Mouse (Mus musculus) MEL (cell line): Measurements from ENCODE around the gene Nt5dc2. TPM values are rescaled to one million over a fixed set of nuclear protein-coding genes. Genes with fewer than 3 reads are reported as not detected.

Experiments used
- DNase-seq: peaks from one replicate; pipeline ENCODE4 v3.0.0; 2011; ENCODE audit warnings: low read depth, low spot score
- H3K27ac ChIP-seq: 2 replicates; pipeline ENCODE4 v1.5.1; 2012; ENCODE audit warnings: low read depth, mild to moderate bottlenecking, control low read depth, low read length, moderate library complexity; ENCODE audit not compliant: control insufficient read depth
- H3K27me3 ChIP-seq, 2 experiments: fragments of 150-350 bp in 1 of 2; sonication (generic) in 1 of 2; 2 replicates each; pipeline ENCODE4 v1.6.1; 2012; ENCODE audit warnings: low read length in 2 of 2, mild to moderate bottlenecking in 2 of 2, improper control_type of control experiment in 1 of 2, moderate library complexity in 1 of 2; ENCODE audit not compliant: insufficient read depth in 2 of 2, control insufficient read depth in 1 of 2
- H3K36me3 ChIP-seq, 2 experiments: 2 replicates each; pipeline ENCODE4 v1.6.1; 2012 to 2014; ENCODE audit warnings: low read length in 2 of 2, improper control_type of control experiment in 1 of 2, inconsistent platforms in 1 of 2, mild to moderate bottlenecking in 1 of 2; ENCODE audit not compliant: insufficient read depth in 2 of 2, control insufficient read depth in 1 of 2
- H3K4me1 ChIP-seq, 2 experiments: fragments of 150-350 bp in 1 of 2; sonication (generic) in 1 of 2; 2 replicates each; pipeline ENCODE4 v1.6.1; 2012; ENCODE audit warnings: low read length in 2 of 2, improper control_type of control experiment in 1 of 2, mild to moderate bottlenecking in 1 of 2; ENCODE audit not compliant: insufficient read depth in 2 of 2, control insufficient read depth in 1 of 2
- H3K4me3 ChIP-seq, 2 experiments: fragments of 150-350 bp in 1 of 2; sonication (generic) in 1 of 2; 2 replicates each; pipeline ENCODE4 v1.5.1; 2012; ENCODE audit warnings: low read depth in 2 of 2, low read length in 2 of 2, mild to moderate bottlenecking in 2 of 2, moderate library complexity in 2 of 2, control low read depth in 1 of 2, improper control_type of control experiment in 1 of 2; ENCODE audit not compliant: control insufficient read depth in 1 of 2, insufficient read depth in 1 of 2
- H3K79me2 ChIP-seq: 2 replicates; pipeline ENCODE4 v1.6.1; 2012; ENCODE audit warnings: mild to moderate bottlenecking, low read length, moderate library complexity; ENCODE audit not compliant: control insufficient read depth, poor library complexity, insufficient read depth
- H3K9ac ChIP-seq: 2 replicates; pipeline ENCODE4 v1.6.1; 2012; ENCODE audit warnings: low read depth, mild to moderate bottlenecking, control low read depth, low read length, moderate library complexity; ENCODE audit not compliant: control insufficient read depth, poor library complexity, severe bottlenecking
- H3K9me3 ChIP-seq: fragments of 150-350 bp; sonication (generic); replicated peaks from 2 replicates; pipeline ENCODE4 v1.6.1; 2012; ENCODE audit warnings: mild to moderate bottlenecking, low read length, improper control_type of control experiment, moderate library complexity; ENCODE audit not compliant: insufficient read depth
- CHD2 ChIP-seq: IDR thresholded peaks from 2 replicates; pipeline ENCODE4 v1.6.1; 2011; ENCODE audit warnings: low read length, improper control_type of control experiment
- ETS1 ChIP-seq: IDR thresholded peaks from 2 replicates; pipeline ENCODE4 v1.6.1; 2012; ENCODE audit warnings: low read depth, mild to moderate bottlenecking, inconsistent platforms, low read length, improper control_type of control experiment, moderate library complexity
- GABPA ChIP-seq: IDR thresholded peaks from 2 replicates; pipeline ENCODE4 v1.6.1; 2012; ENCODE audit warnings: low read depth, mild to moderate bottlenecking, inconsistent platforms, low read length, improper control_type of control experiment, moderate library complexity
- GATA1 ChIP-seq: IDR thresholded peaks from 2 replicates; pipeline ENCODE4 v1.6.1; 2011; ENCODE audit warnings: low read depth, low read length, improper control_type of control experiment
- JUND ChIP-seq: IDR thresholded peaks from 2 replicates; pipeline ENCODE4 v1.6.1; 2011; ENCODE audit warnings: low read depth, mild to moderate bottlenecking, improper control_type of control experiment, low read length
- MAFK ChIP-seq: IDR thresholded peaks from 2 replicates; pipeline ENCODE4 v1.6.1; 2011; ENCODE audit warnings: low read depth, mild to moderate bottlenecking, low read length, improper control_type of control experiment, borderline replicate concordance
- MAZ ChIP-seq: IDR thresholded peaks from 2 replicates; pipeline ENCODE4 v1.6.1; 2012; ENCODE audit warnings: low read depth, mild to moderate bottlenecking, inconsistent platforms, low read length, improper control_type of control experiment
- MEF2A ChIP-seq: IDR thresholded peaks from 2 replicates; pipeline ENCODE4 v1.6.1; 2014; ENCODE audit warnings: low read depth, mild to moderate bottlenecking, inconsistent platforms, low read length, improper control_type of control experiment; ENCODE audit not compliant: poor library complexity, insufficient replicate concordance, severe bottlenecking; ENCODE audit errors: extremely low read depth
- MXI1 ChIP-seq: IDR thresholded peaks from 2 replicates; pipeline ENCODE4 v1.6.1; 2011; ENCODE audit warnings: mild to moderate bottlenecking, low read depth, low read length, improper control_type of control experiment
- MYB ChIP-seq: IDR thresholded peaks from 2 replicates; pipeline ENCODE4 v1.6.1; 2011; ENCODE audit warnings: mild to moderate bottlenecking, low read depth, low read length, improper control_type of control experiment
- MYC ChIP-seq: IDR thresholded peaks from 2 replicates; pipeline ENCODE4 v1.6.1; 2011; ENCODE audit warnings: low read depth, mild to moderate bottlenecking, low read length, improper control_type of control experiment, moderate library complexity
- NELFE ChIP-seq: IDR thresholded peaks from 2 replicates; pipeline ENCODE4 v1.6.1; 2011; ENCODE audit warnings: low read depth, low read length, improper control_type of control experiment
- POLR2A ChIP-seq, 2 experiments: IDR thresholded peaks; 2 replicates each; pipeline ENCODE4 v1.6.1; 2011 to 2012; ENCODE audit warnings: low read length in 2 of 2, mild to moderate bottlenecking in 2 of 2, control low read depth in 1 of 2, improper control_type of control experiment in 1 of 2, low read depth in 1 of 2, moderate library complexity in 1 of 2; ENCODE audit not compliant: control insufficient read depth in 1 of 2, insufficient read depth in 1 of 2, poor library complexity in 1 of 2
- POLR2AphosphoS2 ChIP-seq: IDR thresholded peaks from 2 replicates; pipeline ENCODE4 v1.6.1; 2011; ENCODE audit warnings: low read length, improper control_type of control experiment
- POLR2AphosphoS5 ChIP-seq: IDR thresholded peaks from 2 replicates; pipeline ENCODE4 v1.6.1; 2012; ENCODE audit warnings: low read depth, borderline replicate concordance, mild to moderate bottlenecking, inconsistent platforms, low read length, moderate library complexity, mixed read lengths
- RAD21 ChIP-seq: IDR thresholded peaks from 2 replicates; pipeline ENCODE4 v1.6.1; 2011; ENCODE audit warnings: mild to moderate bottlenecking, low read depth, low read length, improper control_type of control experiment
- SIN3A ChIP-seq: IDR thresholded peaks from 2 replicates; pipeline ENCODE4 v1.6.1; 2012; ENCODE audit warnings: low read length, improper control_type of control experiment, inconsistent platforms
- TAL1 ChIP-seq: IDR thresholded peaks from 2 replicates; pipeline ENCODE4 v1.6.1; 2012; ENCODE audit warnings: mild to moderate bottlenecking, inconsistent platforms, low read length, moderate library complexity, mixed read lengths
- TBP ChIP-seq: IDR thresholded peaks from 2 replicates; pipeline ENCODE4 v1.8.0; 2011; ENCODE audit warnings: low read depth, low read length, improper control_type of control experiment
- TCF12 ChIP-seq: IDR thresholded peaks from 2 replicates; pipeline ENCODE4 v1.6.1; 2014; ENCODE audit warnings: low read depth, mild to moderate bottlenecking, inconsistent platforms, low read length, improper control_type of control experiment, moderate library complexity
- USF1 ChIP-seq: IDR thresholded peaks from 2 replicates; pipeline ENCODE4 v1.6.1; 2014; ENCODE audit warnings: low read depth, mild to moderate bottlenecking, inconsistent platforms, low read length, improper control_type of control experiment, moderate library complexity
- ZC3H11A ChIP-seq: IDR thresholded peaks from 2 replicates; pipeline ENCODE4 v1.6.1; 2012; ENCODE audit warnings: low read depth, mild to moderate bottlenecking, inconsistent platforms, low read length, improper control_type of control experiment
- ZKSCAN1 ChIP-seq: IDR thresholded peaks from 2 replicates; pipeline ENCODE4 v1.6.1; 2012; ENCODE audit warnings: low read depth, mild to moderate bottlenecking, inconsistent platforms, low read length, improper control_type of control experiment, moderate library complexity
- ZMIZ1 ChIP-seq: IDR thresholded peaks from 2 replicates; pipeline ENCODE4 v1.6.1; 2012; ENCODE audit warnings: low read depth, mild to moderate bottlenecking, inconsistent platforms, low read length, improper control_type of control experiment, moderate library complexity
- ZNF384 ChIP-seq: IDR thresholded peaks from 2 replicates; pipeline ENCODE4 v1.6.1; 2012; ENCODE audit warnings: low read depth, mild to moderate bottlenecking, inconsistent platforms, low read length, improper control_type of control experiment
- polyA plus RNA-seq, 2 experiments: library from polyadenylated mRNA; stranded (reverse) in 1 of 2; unstranded in 1 of 2; fragments of >175 nt in 1 of 2; fragments of >200 nt in 1 of 2; gene quantifications; 2 replicates each; pipeline versions ENCODE4 v1.2.1 to v1.2.4; 2012; ENCODE audit warnings: low replicate concordance in 2 of 2, low read depth in 1 of 2; ENCODE audit not compliant: insufficient read length in 2 of 2, insufficient read depth in 1 of 2, missing spikeins in 1 of 2
- total RNA-seq: library from RNA; depleted of rRNA; stranded (reverse); fragments of 300-350 nt; gene quantifications from 2 replicates; pipeline ENCODE4 v1.2.3, GENCODE M21; 2012

Gene Nt5dc2
- total and polyA plus RNA-seq, 3 experiments, result 168 to 349 (median 291) TPM

- TF ChIP-seq MYB, result no peak
- TF ChIP-seq RAD21, result no peak
- no peak for TF ChIP-seq POLR2A (IDR thresholded peaks at IDR 0.05; ENCODE audit: control insufficient read depth in 1 of 2, insufficient read depth in 1 of 2, low read depth in 1 of 2, low read length in 2 of 2, poor library complexity in 1 of 2)
- TF ChIP-seq ZC3H11A, result no peak
- TF ChIP-seq SIN3A, result no peak
- no peak for TF ChIP-seq JUND
- no peak for TF ChIP-seq ZKSCAN1
- no peak for TF ChIP-seq NELFE
- TF ChIP-seq TCF12, result no peak
- TF ChIP-seq MAFK, result no peak
- peaks cover 10% of the 10 kb centered on the region for H3K79me2 ChIP-seq
- H3K9ac ChIP-seq, result no peak overlapping the region
- H3K4me1 ChIP-seq, result peaks cover 3 to 21% of the 10 kb centered on the region in 2 experiments; a peak in 3 of 4 replicates
- no peaks in the 10 kb centered on the region for H3K27me3 ChIP-seq
- no peak overlapping the region for H3K27ac ChIP-seq
- no peaks in the 10 kb centered on the region for H3K9me3 ChIP-seq
- no peak overlapping the region for H3K4me3 ChIP-seq
- peaks cover 0 to 5% of the 10 kb centered on the region in 2 experiments; a peak in 3 of 4 replicates for H3K36me3 ChIP-seq
- DNase-seq, result no peak
Observed at GRCm38 (mm10) chr14:31134015-31135000, 3.5 kb downstream of the Nt5dc2 start.

- Histone ChIP-seq H3K4me3 (no peak overlapping the region), H3K79me2 (peaks cover 10% of the 10 kb centered on the region), H3K4me1 (peaks cover 0 to 13% of the 10 kb centered on the region in 2 experiments; a peak in 2 of 4 replicates), H3K9me3 (no peaks in the 10 kb centered on the region), H3K27ac (no peak overlapping the region), H3K9ac (no peak overlapping the region), H3K36me3 (peaks cover 0 to 5% of the 10 kb centered on the region in 2 experiments; a peak in 3 of 4 replicates), H3K27me3 (no peaks in the 10 kb centered on the region)
- no peak for DNase-seq
- TF ChIP-seq CHD2 (no peak), USF1 (no peak), MYC (no peak), GABPA (no peak), MEF2A (no peak), GATA1 (no peak), ZMIZ1 (no peak), MYB (no peak), TBP (no peak), POLR2AphosphoS2 (no peak), NELFE (no peak), SIN3A (no peak), MXI1 (no peak), TAL1 (no peak), ETS1 (no peak), ZNF384 (no peak), MAZ (no peak), MAFK (no peak), RAD21 (no peak), POLR2AphosphoS5 (no peak)
Observed at GRCm38 (mm10) chr14:31135495-31136410, 4.9 kb downstream of the Nt5dc2 start.
